In the genomic region with DNA sequence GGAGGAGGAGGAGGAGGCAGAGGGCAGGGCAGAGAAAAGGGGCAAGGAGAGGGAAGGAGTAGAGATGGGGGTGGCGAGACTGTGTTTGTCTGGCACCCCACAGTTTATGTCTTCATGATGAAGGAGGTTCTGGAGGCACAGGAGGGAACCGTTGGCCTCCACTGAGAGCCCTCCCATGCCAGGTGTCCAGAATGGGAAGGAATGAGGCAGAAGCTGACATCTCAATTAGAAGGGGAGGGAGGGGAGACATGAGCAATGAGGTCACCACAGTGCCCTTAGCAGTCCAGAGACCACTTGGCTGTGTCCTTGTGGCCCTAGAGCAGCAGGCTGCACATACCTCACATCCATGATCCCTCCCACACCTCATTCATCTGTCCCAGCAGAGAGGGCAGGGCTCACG, we compare ENCODE assay signal across 33 mouse cellular contexts. TPM values are rescaled to one million over a fixed set of nuclear protein-coding genes. Genes with fewer than 3 reads are reported as not detected.
"Had no signal": no experiment of that assay in that cellular context is flagged by ENCODE, and none has a peak within 500 bp of the region (broad histone marks: within the 10 kb centered on the region; RNA-seq: fewer than 3 reads in every experiment).

No protein-coding gene starts in this region.

- H3K9ac ChIP-seq: limb, embryonic 12.5 days; limb, embryonic 13.5 days; limb, embryonic 15.5 days; liver, embryonic 12.5 days; liver, embryonic 13.5 days; liver, embryonic 14.5 days; liver, embryonic 15.5 days; liver, postnatal 0 days; lung, embryonic 14.5 days; lung, embryonic 15.5 days; midbrain, embryonic 12.5 days; midbrain, embryonic 15.5 days; neural tube, embryonic 12.5 days; neural tube, embryonic 13.5 days had no signal

- H3K4me3 ChIP-seq: left cerebral cortex, adult 2 months; limb, embryonic 10.5 days; limb, embryonic 12.5 days; limb, embryonic 13.5 days; limb, embryonic 15.5 days; liver, embryonic 12.5 days; liver, embryonic 13.5 days; liver, embryonic 15.5 days; lung, embryonic 15.5 days; megakaryocyte, embryonic 14.5 days; midbrain, embryonic 10.5 days; midbrain, embryonic 12.5 days; midbrain, embryonic 15.5 days; myocyte; neural tube, embryonic 12.5 days; neural tube, embryonic 13.5 days had no signal

- H3K4me1 ChIP-seq: liver, embryonic 13.5 days; liver, embryonic 15.5 days had no signal

- H3K9me3 ChIP-seq: limb, embryonic 10.5 days; limb, embryonic 12.5 days; limb, embryonic 13.5 days; limb, embryonic 15.5 days; liver, embryonic 12.5 days; liver, embryonic 13.5 days; liver, embryonic 15.5 days; lung, embryonic 15.5 days; midbrain, embryonic 10.5 days; midbrain, embryonic 12.5 days; midbrain, embryonic 15.5 days; neural tube, embryonic 12.5 days had no signal

- H3K27ac ChIP-seq: left cerebral cortex, adult 2 months; limb, embryonic 10.5 days; limb, embryonic 12.5 days; limb, embryonic 13.5 days; limb, embryonic 15.5 days; liver, embryonic 12.5 days; liver, embryonic 13.5 days; liver, embryonic 14.5 days; liver, embryonic 15.5 days; lung, embryonic 15.5 days; macrophage; midbrain, embryonic 10.5 days; midbrain, embryonic 12.5 days; midbrain, embryonic 15.5 days; neural tube, embryonic 12.5 days; neural tube, embryonic 13.5 days had no signal

- H3K4me2 ChIP-seq: limb, embryonic 12.5 days; limb, embryonic 13.5 days; limb, embryonic 15.5 days; liver, embryonic 11.5 days; liver, embryonic 12.5 days; liver, embryonic 13.5 days; liver, embryonic 15.5 days; lung, embryonic 14.5 days; lung, embryonic 15.5 days; midbrain, embryonic 12.5 days; midbrain, embryonic 15.5 days; neural tube, embryonic 12.5 days; neural tube, embryonic 13.5 days had no signal

- ATAC-seq: liver, embryonic 12.5 days; liver, postnatal 0 days; lung, postnatal 0 days; midbrain, embryonic 15.5 days had no signal

- H3K36me3 ChIP-seq: limb, embryonic 10.5 days; limb, embryonic 12.5 days; limb, embryonic 13.5 days; limb, embryonic 15.5 days; liver, embryonic 12.5 days; liver, embryonic 13.5 days; liver, embryonic 15.5 days; lung, embryonic 15.5 days; midbrain, embryonic 10.5 days; midbrain, embryonic 12.5 days; midbrain, embryonic 15.5 days; neural tube, embryonic 12.5 days; neural tube, embryonic 13.5 days had no signal

- DNase-seq: left cerebral cortex, postnatal 4 days; liver; liver, embryonic 13.5 days; liver, postnatal 0 days; lung, adult 18-20 months; lung, adult 2 months; lung, postnatal 10 days; lung, postnatal 14 days; lung, postnatal 36 days; lung, postnatal 4 days had no signal

RNA-seq across cellular contexts. Expression of gene Zdhhc22, which starts 4.5 kb away (rescaled TPM):
- polyA plus RNA-seq: limb, embryonic 13.5 days; limb, embryonic 15.5 days; liver, adult 2 months; liver, embryonic 12.5 days; liver, embryonic 13.5 days; liver, embryonic 14.5 days; liver, embryonic 16.5 days; liver, postnatal 0 days; lung, adult 2 months; lung, embryonic 14.5 days; lung, postnatal 0 days; macrophage had no signal

RNA-seq across cellular contexts. Expression of gene Tmem63c, which starts 26.4 kb away (rescaled TPM):
- polyA plus RNA-seq: limb, embryonic 10.5 days; limb, embryonic 11.5 days; limb, embryonic 12.5 days; limb, embryonic 15.5 days; liver, adult 2 months; liver, embryonic 11.5 days; liver, embryonic 12.5 days; liver, embryonic 13.5 days; liver, embryonic 14.5 days; liver, embryonic 15.5 days; liver, embryonic 16.5 days; liver, postnatal 0 days; lung, embryonic 14.5 days; macrophage; myocyte had no signal
